Mouse (Mus musculus): ENCODE measurements around the gene Nfatc3. TPM values are rescaled to one million over a fixed set of nuclear protein-coding genes. Genes with fewer than 3 reads are reported as not detected.
"Not testable (repeated sequence)": the region's sequence is repeated elsewhere in the genome, so short reads cannot be mapped to it uniquely, and the experiment has no call there.

Nfatc3 gene
- 3.3 and 3.8 TPM in 2 replicates for polyA plus RNA-seq (2015; fragmentation: Nextera tagmentation; extraction: Ambion mirVana)

DNA sequence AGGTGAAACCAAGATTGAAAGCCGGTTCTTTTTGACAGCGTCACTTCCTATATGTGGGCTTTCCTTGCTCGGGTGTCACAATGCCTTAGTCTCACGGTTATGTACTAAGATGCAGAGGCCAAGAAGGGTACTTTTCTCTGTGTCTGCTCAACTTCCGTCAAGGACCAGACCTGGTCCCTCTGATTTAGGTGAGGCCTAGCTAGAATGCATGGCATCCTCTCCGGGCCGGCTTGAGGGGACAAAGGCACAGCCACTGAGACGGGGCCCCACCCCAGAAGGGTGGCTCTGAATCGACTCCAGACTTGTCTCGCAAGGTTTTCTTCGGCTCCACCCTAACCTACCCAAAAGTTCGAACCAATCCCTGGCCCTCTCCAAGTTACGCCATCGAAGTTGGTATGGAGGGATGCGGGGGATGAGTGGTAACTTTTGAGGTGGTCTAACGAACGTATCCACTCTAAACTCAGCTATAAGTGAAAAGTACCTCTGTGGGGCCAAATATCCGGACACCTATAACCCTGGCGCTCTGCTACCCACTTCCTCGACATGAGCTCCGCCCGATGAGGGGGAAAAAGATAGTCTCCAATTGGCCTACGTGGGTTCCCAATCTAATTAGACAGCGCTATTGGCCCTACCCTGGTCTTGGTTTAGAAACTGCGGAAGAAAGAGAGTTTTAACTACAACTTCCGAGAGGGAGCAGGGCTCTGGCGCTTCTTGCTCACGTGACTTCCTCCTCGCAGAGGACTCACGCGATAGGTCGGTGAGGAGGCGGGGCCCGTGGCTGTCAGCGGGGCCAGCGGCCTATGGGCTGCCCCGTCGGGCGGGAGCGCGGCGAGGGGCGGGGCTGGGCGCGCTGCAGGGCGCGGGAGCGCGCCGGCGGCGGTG, at the start of gene Nfatc3:
Gene Nfatc3, plus strand, starts transcription at position 110 of the 882 bp plus-strand sequence.
- Histone ChIP-seq H3K27ac (peak within 1 kb of the TSS; percentile 93), H3K4me3 (replicated peaks) (peak within 1 kb of the TSS; percentile 91), H3K27me3 (no peaks in the 10 kb centered on the region), H3K9me3 (replicated peaks) (no peaks in the 10 kb centered on the region), H3K9ac (peak within 1 kb of the TSS; percentile 94), H3K4me1 (replicated peaks) (peaks cover 62% of the 10 kb centered on the region), H3K4me2 (peak within 1 kb of the TSS; percentile 83), H3K36me3 (peaks cover 3% of the 10 kb centered on the region)
- DNase-seq (peak; percentile 97), ATAC-seq (ENCODE audit: low read depth) (peak; percentile 92)
- WGBS (ENCODE audit: insufficient replicate concordance), result under 1% methylated on average over 50 of the region's 52 CpGs

DNA sequence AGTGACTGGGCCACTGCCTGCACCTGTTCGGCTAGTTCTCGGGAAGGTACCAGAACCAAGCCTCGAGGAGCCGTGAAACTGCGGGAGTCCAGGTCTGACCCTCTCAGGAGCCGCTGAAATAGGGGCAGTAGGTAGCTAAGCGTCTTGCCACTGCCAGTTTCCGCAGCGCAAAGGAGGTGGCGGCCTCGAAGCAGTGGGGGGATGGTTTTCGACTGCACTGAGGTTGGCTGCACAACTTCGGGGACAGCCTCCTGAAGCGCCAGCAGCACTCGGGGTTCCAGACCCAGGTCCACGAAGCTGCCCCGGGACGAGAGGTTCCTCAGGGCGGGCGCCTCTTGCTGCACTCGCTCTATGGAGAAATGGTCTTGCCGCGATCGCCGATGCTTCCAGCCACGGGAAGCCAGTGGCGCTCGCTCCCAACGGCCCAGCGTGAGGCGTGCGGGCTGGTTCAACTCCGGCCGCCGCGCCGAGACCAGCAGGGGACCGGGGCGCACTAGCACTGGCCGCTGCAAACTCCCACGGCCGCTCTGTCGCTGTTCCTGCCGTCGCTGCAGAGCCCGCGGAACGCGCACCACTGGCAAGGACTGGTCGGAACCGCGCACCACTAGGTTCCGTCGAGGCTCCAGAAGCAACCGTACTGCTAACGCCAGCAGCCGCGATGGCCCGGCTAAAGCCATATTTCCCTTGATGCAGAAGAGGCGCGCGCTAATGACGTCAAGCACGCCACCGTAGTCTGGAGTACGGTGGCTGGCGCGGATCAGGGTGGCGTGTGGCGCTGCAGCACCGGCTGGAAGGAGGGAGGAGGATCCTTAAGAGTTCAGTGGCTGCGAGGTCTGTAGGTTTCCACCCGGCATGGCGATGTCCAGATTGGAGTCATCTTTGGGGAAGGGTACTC, 47.6 kb upstream of the Nfatc3 start:
- under 1% methylated on average over 74 of the region's 74 CpGs for WGBS (ENCODE audit: insufficient replicate concordance)
- peak; percentile 89 for ATAC-seq (ENCODE audit: low read depth)
- H3K27ac ChIP-seq, result peak overlapping the region; percentile 87

DNA sequence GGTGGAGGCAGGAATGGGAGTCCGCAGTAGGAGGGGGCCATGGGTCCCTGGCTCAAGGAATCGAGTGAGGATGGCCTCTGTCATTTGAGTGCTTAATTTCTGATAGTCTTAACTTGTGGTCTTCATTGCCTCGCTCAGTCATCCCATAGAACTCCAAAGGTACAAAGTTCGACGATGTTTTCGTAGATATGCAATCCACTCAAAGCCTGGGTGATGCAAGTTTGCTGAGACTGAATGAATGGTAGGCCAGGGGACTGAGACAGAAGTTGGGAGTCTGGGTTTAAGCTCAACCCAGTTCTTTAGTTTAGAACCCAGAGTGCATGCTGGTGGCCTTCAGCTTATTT, 47.0 kb upstream of the Nfatc3 start, which contains the start of gene Ddx28:
Gene Ddx28, minus strand, starts transcription at position 240 of the 344 bp plus-strand sequence.
- peaks cover 65% of the 10 kb centered on the region for H3K4me1 ChIP-seq (replicated peaks)
- no peaks in the 10 kb centered on the region for H3K27me3 ChIP-seq
- no peaks in the 10 kb centered on the region for H3K9me3 ChIP-seq (replicated peaks)
- WGBS (ENCODE audit: insufficient replicate concordance), result under 1% methylated on average over 6 of the region's 6 CpGs
- H3K4me2 ChIP-seq, result peak within 1 kb of the TSS; percentile 98
- peak within 1 kb of the TSS; percentile 93 for H3K4me3 ChIP-seq (replicated peaks)
- ATAC-seq (ENCODE audit: low read depth) (peak; percentile 30), DNase-seq (no peak)
- peak within 1 kb of the TSS; percentile 87 for H3K27ac ChIP-seq
- H3K9ac ChIP-seq, result peak within 1 kb of the TSS; percentile 94
- H3K36me3 ChIP-seq, result peaks cover 7% of the 10 kb centered on the region; the same call in 1 of the 2 replicates

More for the DNA sequence above, 47.6 kb upstream of the Nfatc3 start:
- H3K9ac ChIP-seq, result peak overlapping the region; percentile 94
- no peaks in the 10 kb centered on the region for H3K9me3 ChIP-seq (replicated peaks)
- peak overlapping the region; percentile 93 for H3K4me3 ChIP-seq (replicated peaks)
- peaks cover 7% of the 10 kb centered on the region; the same call in 1 of the 2 replicates for H3K36me3 ChIP-seq
- peaks cover 60% of the 10 kb centered on the region for H3K4me1 ChIP-seq (replicated peaks)
- no peaks in the 10 kb centered on the region for H3K27me3 ChIP-seq
- peak overlapping the region; percentile 98 for H3K4me2 ChIP-seq
- peak; percentile 85 for DNase-seq

DNA sequence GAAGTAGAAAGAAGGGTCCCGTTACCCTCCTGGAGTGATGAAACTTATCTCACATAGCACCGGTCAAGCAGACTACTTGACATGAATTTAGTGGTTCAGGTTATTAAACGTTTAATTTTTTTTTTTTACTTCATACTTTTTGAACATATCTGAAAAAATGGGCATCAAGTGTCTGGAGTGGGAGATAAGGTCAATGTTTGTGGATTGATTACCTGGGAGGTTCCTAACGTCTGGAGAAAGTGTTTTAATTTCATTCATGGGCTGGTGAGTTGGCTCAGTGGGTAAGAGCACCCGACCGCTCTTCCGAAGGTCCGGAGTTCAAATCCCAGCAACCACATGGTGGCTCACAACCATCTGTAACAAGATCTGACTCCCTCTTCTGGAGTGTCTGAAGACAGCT, 46.4 kb upstream of the Nfatc3 start:
- ATAC-seq (ENCODE audit: low read depth) (peak; percentile 36; the same call in 1 of the 2 replicates), DNase-seq (peak; percentile 37)
- not testable (repeated sequence) for H3K9me3 ChIP-seq (replicated peaks); H3K36me3 ChIP-seq; H3K27me3 ChIP-seq
- peak overlapping the region; percentile 98 for H3K4me2 ChIP-seq
- peak overlapping the region; percentile 87 for H3K27ac ChIP-seq
- H3K4me3 ChIP-seq (replicated peaks), result peak overlapping the region; percentile 93
- H3K4me1 ChIP-seq (replicated peaks), result peaks cover 67% of the 10 kb centered on the region
- 43% methylated on average over 8 of the region's 8 CpGs for WGBS (ENCODE audit: insufficient replicate concordance)
- H3K9ac ChIP-seq, result peak overlapping the region; percentile 94

DNA sequence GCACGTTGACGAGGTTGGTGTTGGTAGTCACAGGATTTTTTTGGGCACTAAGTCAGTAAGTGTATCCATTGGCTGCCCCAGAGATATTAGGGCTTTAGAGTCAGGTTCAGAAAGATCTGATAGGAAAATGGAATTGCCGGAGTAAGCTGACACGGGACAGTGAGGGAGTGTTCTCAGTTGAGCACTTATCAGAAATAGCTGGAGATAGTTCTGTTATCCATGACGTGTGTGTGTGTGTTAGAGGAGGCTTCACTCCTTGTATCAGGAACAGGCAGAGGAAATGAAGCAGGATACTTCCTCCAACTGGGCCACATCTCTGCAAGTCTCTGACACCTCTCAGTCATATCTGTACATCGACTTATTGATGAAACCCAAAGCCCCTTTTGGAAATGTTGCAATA, 42.4 kb upstream of the Nfatc3 start:
- no peak overlapping the region for H3K9ac ChIP-seq
- peaks cover 52% of the 10 kb centered on the region for H3K4me1 ChIP-seq (replicated peaks)
- H3K27ac ChIP-seq, result peak overlapping the region; percentile 11; the same call in 1 of the 2 replicates
- ATAC-seq (ENCODE audit: low read depth) (peak; percentile 49), DNase-seq (no peak)
- no peak overlapping the region for H3K4me2 ChIP-seq
- H3K36me3 ChIP-seq, result peaks cover 19% of the 10 kb centered on the region
- no peaks in the 10 kb centered on the region for H3K9me3 ChIP-seq (replicated peaks)
- no peak overlapping the region for H3K4me3 ChIP-seq (replicated peaks)
- WGBS (ENCODE audit: insufficient replicate concordance), result 51% methylated on average over 6 of the region's 6 CpGs
- H3K27me3 ChIP-seq, result no peaks in the 10 kb centered on the region

GRCm38 (mm10) chr8:106017130-106017529, 41.5 kb upstream of the Nfatc3 start:
- 54% methylated on average over 7 of the region's 7 CpGs for WGBS (ENCODE audit: insufficient replicate concordance)
- ATAC-seq (ENCODE audit: low read depth) (no peak), DNase-seq (no peak)

GRCm38 (mm10) chr8:106018039-106018438, 40.6 kb upstream of the Nfatc3 start:
- H3K36me3 ChIP-seq, result peaks cover 26% of the 10 kb centered on the region
- no peak overlapping the region for H3K4me3 ChIP-seq (replicated peaks)
- H3K4me2 ChIP-seq, result no peak overlapping the region
- no peaks in the 10 kb centered on the region for H3K9me3 ChIP-seq (replicated peaks)
- DNase-seq (no peak), ATAC-seq (ENCODE audit: low read depth) (peak; percentile 47)
- H3K4me1 ChIP-seq (replicated peaks), result peaks cover 39% of the 10 kb centered on the region
- H3K27ac ChIP-seq, result peak overlapping the region; percentile 29; the same call in 1 of the 2 replicates
- WGBS (ENCODE audit: insufficient replicate concordance), result 45% methylated on average over 3 of the region's 3 CpGs
- no peak overlapping the region for H3K9ac ChIP-seq
- H3K27me3 ChIP-seq, result no peaks in the 10 kb centered on the region

More at GRCm38 (mm10) chr8:106017130-106017529, 41.5 kb upstream of the Nfatc3 start:
- Histone ChIP-seq H3K36me3 (peaks cover 25% of the 10 kb centered on the region), H3K4me3 (replicated peaks) (no peak overlapping the region), H3K9me3 (replicated peaks) (no peaks in the 10 kb centered on the region), H3K27me3 (no peaks in the 10 kb centered on the region), H3K27ac (no peak overlapping the region), H3K4me1 (replicated peaks) (peaks cover 46% of the 10 kb centered on the region), H3K4me2 (no peak overlapping the region), H3K9ac (no peak overlapping the region)

DNA sequence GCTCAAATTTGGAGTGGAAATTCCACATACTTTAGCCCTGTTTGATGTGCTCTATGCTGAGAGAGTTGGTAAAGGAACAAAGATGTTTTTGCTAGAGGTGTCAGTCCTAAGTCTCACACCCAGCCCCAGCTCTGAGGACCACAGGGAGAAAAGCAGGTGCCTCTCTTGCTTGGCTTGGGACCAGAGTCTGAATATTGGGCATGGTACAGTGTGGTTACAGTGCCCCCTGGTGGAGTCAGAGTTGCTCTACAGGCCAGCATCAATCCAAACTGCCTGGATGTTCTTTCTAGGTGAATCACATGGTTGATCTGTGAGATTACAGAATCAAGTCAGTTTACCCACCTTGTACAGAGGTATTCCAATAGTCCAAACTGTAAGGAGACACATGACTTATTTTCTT, 36.2 kb upstream of the Nfatc3 start:
- H3K27me3 ChIP-seq, result no peaks in the 10 kb centered on the region
- H3K4me2 ChIP-seq, result no peak overlapping the region
- ATAC-seq (ENCODE audit: low read depth) (peak; percentile 38), DNase-seq (peak; percentile 61)
- no peaks in the 10 kb centered on the region for H3K9me3 ChIP-seq (replicated peaks)
- H3K9ac ChIP-seq, result no peak overlapping the region
- H3K27ac ChIP-seq, result no peak overlapping the region
- H3K36me3 ChIP-seq, result peaks cover 42% of the 10 kb centered on the region
- no peak overlapping the region for H3K4me3 ChIP-seq (replicated peaks)
- H3K4me1 ChIP-seq (replicated peaks), result peaks cover 11% of the 10 kb centered on the region

GRCm38 (mm10) chr8:106038721-106039120, 19.9 kb upstream of the Nfatc3 start:
- H3K4me3 ChIP-seq (replicated peaks), result no peak overlapping the region
- ATAC-seq (ENCODE audit: low read depth) (no peak), DNase-seq (no peak)
- 76% methylated on average over 10 of the region's 10 CpGs for WGBS (ENCODE audit: insufficient replicate concordance)
- H3K27ac ChIP-seq, result no peak overlapping the region
- H3K4me1 ChIP-seq (replicated peaks), result peaks cover 1% of the 10 kb centered on the region
- peaks cover 20% of the 10 kb centered on the region; the same call in 1 of the 2 replicates for H3K36me3 ChIP-seq
- no peaks in the 10 kb centered on the region for H3K9me3 ChIP-seq (replicated peaks)
- no peaks in the 10 kb centered on the region for H3K27me3 ChIP-seq
- H3K4me2 ChIP-seq, result no peak overlapping the region
- no peak overlapping the region for H3K9ac ChIP-seq

- Histone ChIP-seq H3K27ac (no peak overlapping the region), H3K4me1 (replicated peaks) (peaks cover 10% of the 10 kb centered on the region), H3K9me3 (replicated peaks) (no peaks in the 10 kb centered on the region), H3K9ac (no peak overlapping the region), H3K4me2 (no peak overlapping the region), H3K4me3 (replicated peaks) (no peak overlapping the region), H3K36me3 (peaks cover 14% of the 10 kb centered on the region; the same call in 1 of the 2 replicates), H3K27me3 (no peaks in the 10 kb centered on the region)
- no peak for ATAC-seq (ENCODE audit: low read depth)
- DNase-seq, result no peak
- WGBS (ENCODE audit: insufficient replicate concordance), result 67% methylated on average over 4 of the region's 4 CpGs
Measured at GRCm38 (mm10) chr8:106039605-106040004, 19.0 kb upstream of the Nfatc3 start.

GRCm38 (mm10) chr8:106040218-106040617, 18.4 kb upstream of the Nfatc3 start:
- H3K4me2 ChIP-seq, result no peak overlapping the region
- peaks cover 16% of the 10 kb centered on the region for H3K36me3 ChIP-seq
- DNase-seq (no peak), ATAC-seq (ENCODE audit: low read depth) (no peak)
- H3K27ac ChIP-seq, result no peak overlapping the region
- no peaks in the 10 kb centered on the region for H3K9me3 ChIP-seq (replicated peaks)
- no peak overlapping the region for H3K9ac ChIP-seq
- no peaks in the 10 kb centered on the region for H3K27me3 ChIP-seq
- H3K4me3 ChIP-seq (replicated peaks), result no peak overlapping the region
- WGBS (ENCODE audit: insufficient replicate concordance), result 52% methylated on average over 4 of the region's 4 CpGs
- H3K4me1 ChIP-seq (replicated peaks), result peaks cover 16% of the 10 kb centered on the region
